Mouse (Mus musculus) E14TG2a.4 (cell line): Measurements from ENCODE around the gene Wnt3a.

Experiments used
- CTCF ChIP-seq: conservative IDR thresholded peaks from 2 replicates; pipeline ENCODE4 v1.5.1; 2014; ENCODE audit warnings: low read length
- NANOG ChIP-seq: IDR thresholded peaks from 2 replicates; pipeline ENCODE4 v1.6.1; 2014; ENCODE audit warnings: borderline replicate concordance, low read length, mixed read lengths
- POU5F1 ChIP-seq: IDR thresholded peaks from 2 replicates; pipeline ENCODE4 v1.6.1; 2014; ENCODE audit warnings: low read length, borderline replicate concordance

DNA sequence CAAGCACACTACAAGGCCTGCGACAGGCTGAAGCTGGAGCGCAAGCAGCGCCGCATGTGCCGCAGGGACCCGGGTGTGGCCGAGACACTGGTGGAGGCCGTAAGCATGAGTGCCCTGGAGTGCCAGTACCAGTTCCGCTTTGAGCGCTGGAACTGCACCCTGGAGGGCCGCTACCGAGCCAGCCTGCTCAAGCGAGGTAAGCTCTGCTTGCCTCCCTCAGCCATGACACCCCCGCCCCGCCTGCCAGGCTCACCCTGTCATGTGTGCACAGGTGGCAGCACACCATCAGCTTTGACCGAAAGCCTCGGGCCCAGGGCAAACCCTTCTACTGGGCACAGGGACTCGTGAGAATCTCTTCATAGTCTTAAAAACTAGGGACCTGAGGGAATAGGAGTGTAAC lies 37.1 kb upstream of the Wnt3a start:
- TF ChIP-seq CTCF = no peak
- TF ChIP-seq NANOG = no peak
- TF ChIP-seq POU5F1 = no peak
